Mouse (Mus musculus): ENCODE measurements around the gene Slco2b1. TPM values are rescaled to one million over a fixed set of nuclear protein-coding genes. Genes with fewer than 3 reads are reported as not detected.
A peak's percentile ranks its signal among the peaks of the same experiment; 100 is the strongest.

Gene Slco2b1
- polyA plus RNA-seq, 1 experiment from 2014 or later, result 2.9 TPM

GRCm38 (mm10) chr7:99664571-99665485 lies 46.3 kb downstream of the Slco2b1 start:
- Histone ChIP-seq H3K9me3 (ENCODE audit: low read depth, low read length) (no peaks in the 10 kb centered on the region), H3K27me3 (ENCODE audit: insufficient read depth, low read length) (no peaks in the 10 kb centered on the region), H3K36me3 (ENCODE audit: insufficient read depth) (no peaks in the 10 kb centered on the region), H3K27ac (ENCODE audit: low read depth) (peak overlapping the region; percentile 42; the same call in 1 of the 2 replicates), H3K4me1 (ENCODE audit: insufficient read depth) (no peaks in the 10 kb centered on the region; the same call in 1 of the 2 replicates), H3K4me2 (no peak overlapping the region), H3K9ac (0 out of 2 replicates have a peak overlapping the region, but pooled peaks have one; percentile 20), H3K4me3 (ENCODE audit: low read depth, low read length) (no peak overlapping the region)
- WGBS, result 25% methylated on average over 11 of the region's 11 CpGs
- no peak for TF ChIP-seq CTCF (IDR thresholded peaks at IDR 0.05; ENCODE audit: low read depth)
- peak; percentile 62 for DNase-seq
- peak; percentile 62; the same call in 1 of the 2 replicates for ATAC-seq (ENCODE audit: insufficient read depth)

DNA sequence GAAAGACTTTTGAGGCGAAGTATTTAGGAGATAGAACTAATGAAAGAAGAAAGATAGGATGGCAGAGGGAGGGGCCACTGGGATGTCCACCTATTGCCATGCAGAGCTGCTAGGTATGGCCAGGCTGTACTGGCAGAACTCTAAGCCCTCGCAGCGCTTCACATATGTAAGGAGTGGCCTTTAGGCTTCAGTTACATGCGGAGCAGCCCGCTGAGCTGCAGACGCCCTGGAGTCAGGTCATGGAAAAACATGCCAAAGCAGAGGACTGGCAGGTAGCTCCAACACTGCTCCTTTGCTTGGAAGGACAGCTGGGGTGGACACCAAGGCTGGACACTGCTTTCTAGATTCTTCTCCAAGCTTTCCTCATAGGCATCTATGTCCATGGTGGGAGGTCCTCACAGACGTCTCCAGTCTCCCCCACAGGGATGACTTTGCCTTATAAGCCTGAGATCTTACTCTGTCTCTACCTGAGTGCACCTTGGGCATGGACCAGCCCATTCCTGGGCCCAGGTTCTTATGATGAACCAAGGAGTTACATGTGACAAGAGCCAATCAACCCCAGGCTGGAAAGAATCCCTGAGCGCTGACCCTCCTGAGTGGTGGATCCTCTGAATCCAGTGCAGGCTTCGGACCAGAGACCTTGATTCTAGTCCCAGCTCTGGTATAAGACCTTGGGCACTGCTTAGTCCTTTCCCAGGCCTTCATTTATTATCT lies 47.5 kb downstream of the Slco2b1 start:
- Histone ChIP-seq H3K4me1 (ENCODE audit: insufficient read depth) (no peaks in the 10 kb centered on the region; the same call in 1 of the 2 replicates), H3K4me3 (ENCODE audit: low read depth, low read length) (no peak overlapping the region), H3K9ac (no peak overlapping the region), H3K4me2 (no peak overlapping the region), H3K27me3 (ENCODE audit: insufficient read depth, low read length) (no peaks in the 10 kb centered on the region), H3K36me3 (ENCODE audit: insufficient read depth) (no peaks in the 10 kb centered on the region), H3K9me3 (ENCODE audit: low read depth, low read length) (no peaks in the 10 kb centered on the region), H3K27ac (ENCODE audit: low read depth) (no peak overlapping the region)
- TF ChIP-seq CTCF (IDR thresholded peaks at IDR 0.05; ENCODE audit: low read depth), result no peak
- WGBS, result 81% methylated on average over 9 of the region's 9 CpGs
- ATAC-seq (ENCODE audit: insufficient read depth) (no peak), DNase-seq (no peak)

GRCm38 (mm10) chr7:99662311-99662710 lies 48.8 kb downstream of the Slco2b1 start:
- WGBS, result 62% methylated on average over 2 of the region's 2 CpGs
- no peak for TF ChIP-seq CTCF (IDR thresholded peaks at IDR 0.05; ENCODE audit: low read depth)
- DNase-seq, result no peak

GRCm38 (mm10) chr7:99661571-99662230 lies 49.4 kb downstream of the Slco2b1 start:
- no peak overlapping the region for H3K9ac ChIP-seq
- no peak overlapping the region for H3K4me2 ChIP-seq
- no peaks in the 10 kb centered on the region for H3K36me3 ChIP-seq (ENCODE audit: insufficient read depth)
- 62% methylated on average over 14 of the region's 14 CpGs for WGBS
- H3K4me1 ChIP-seq (ENCODE audit: insufficient read depth), result no peaks in the 10 kb centered on the region; the same call in 1 of the 2 replicates
- DNase-seq, result no peak
- no peak overlapping the region for H3K4me3 ChIP-seq (ENCODE audit: low read depth, low read length)
- ATAC-seq (ENCODE audit: insufficient read depth), result no peak
- TF ChIP-seq CTCF (IDR thresholded peaks at IDR 0.05; ENCODE audit: low read depth), result no peak
- H3K27me3 ChIP-seq (ENCODE audit: insufficient read depth, low read length), result 0 out of 2 replicates have a peak, but pooled peaks cover 3% of the 10 kb centered on the region
- H3K27ac ChIP-seq (ENCODE audit: low read depth), result no peak overlapping the region
- no peaks in the 10 kb centered on the region for H3K9me3 ChIP-seq (ENCODE audit: low read depth, low read length)

More at GRCm38 (mm10) chr7:99662311-99662710, 48.8 kb downstream of the Slco2b1 start:
- Histone ChIP-seq H3K9me3 (ENCODE audit: low read depth, low read length) (no peaks in the 10 kb centered on the region), H3K4me2 (no peak overlapping the region), H3K27ac (ENCODE audit: low read depth) (no peak overlapping the region), H3K4me1 (ENCODE audit: insufficient read depth) (no peaks in the 10 kb centered on the region; the same call in 1 of the 2 replicates), H3K4me3 (ENCODE audit: low read depth, low read length) (no peak overlapping the region), H3K36me3 (ENCODE audit: insufficient read depth) (no peaks in the 10 kb centered on the region), H3K27me3 (ENCODE audit: insufficient read depth, low read length) (0 out of 2 replicates have a peak, but pooled peaks cover 3% of the 10 kb centered on the region), H3K9ac (no peak overlapping the region)
- no peak for ATAC-seq (ENCODE audit: insufficient read depth)

DNA sequence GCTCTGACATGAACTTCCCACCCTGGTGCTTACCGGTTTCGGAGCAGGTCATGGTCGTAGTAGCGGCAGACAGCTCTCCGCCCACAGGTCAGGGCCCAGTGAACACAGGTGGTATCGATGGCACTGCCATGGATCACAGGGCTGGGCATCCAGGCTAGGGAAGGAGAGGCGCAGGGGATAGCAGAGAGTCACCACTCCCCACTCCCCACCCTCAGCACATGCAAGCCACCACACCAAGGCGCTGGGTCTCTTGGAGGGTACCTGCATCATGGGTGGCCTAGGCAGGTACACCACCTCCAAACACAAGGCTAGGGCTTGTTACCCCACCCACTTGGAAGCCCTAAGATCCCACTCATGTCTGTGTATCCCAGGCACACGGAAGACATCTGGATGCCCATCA lies 50.1 kb downstream of the Slco2b1 start:
- 90% methylated on average over 9 of the region's 9 CpGs for WGBS
- Histone ChIP-seq H3K9me3 (ENCODE audit: low read depth, low read length) (no peaks in the 10 kb centered on the region), H3K27me3 (ENCODE audit: insufficient read depth, low read length) (0 out of 2 replicates have a peak, but pooled peaks cover 3% of the 10 kb centered on the region), H3K4me1 (ENCODE audit: insufficient read depth) (no peaks in the 10 kb centered on the region; the same call in 1 of the 2 replicates), H3K4me3 (ENCODE audit: low read depth, low read length) (no peak overlapping the region), H3K36me3 (ENCODE audit: insufficient read depth) (no peaks in the 10 kb centered on the region), H3K9ac (no peak overlapping the region), H3K27ac (ENCODE audit: low read depth) (no peak overlapping the region), H3K4me2 (no peak overlapping the region)
- no peak for TF ChIP-seq CTCF (IDR thresholded peaks at IDR 0.05; ENCODE audit: low read depth)
- DNase-seq, result no peak
- no peak for ATAC-seq (ENCODE audit: insufficient read depth)

DNA sequence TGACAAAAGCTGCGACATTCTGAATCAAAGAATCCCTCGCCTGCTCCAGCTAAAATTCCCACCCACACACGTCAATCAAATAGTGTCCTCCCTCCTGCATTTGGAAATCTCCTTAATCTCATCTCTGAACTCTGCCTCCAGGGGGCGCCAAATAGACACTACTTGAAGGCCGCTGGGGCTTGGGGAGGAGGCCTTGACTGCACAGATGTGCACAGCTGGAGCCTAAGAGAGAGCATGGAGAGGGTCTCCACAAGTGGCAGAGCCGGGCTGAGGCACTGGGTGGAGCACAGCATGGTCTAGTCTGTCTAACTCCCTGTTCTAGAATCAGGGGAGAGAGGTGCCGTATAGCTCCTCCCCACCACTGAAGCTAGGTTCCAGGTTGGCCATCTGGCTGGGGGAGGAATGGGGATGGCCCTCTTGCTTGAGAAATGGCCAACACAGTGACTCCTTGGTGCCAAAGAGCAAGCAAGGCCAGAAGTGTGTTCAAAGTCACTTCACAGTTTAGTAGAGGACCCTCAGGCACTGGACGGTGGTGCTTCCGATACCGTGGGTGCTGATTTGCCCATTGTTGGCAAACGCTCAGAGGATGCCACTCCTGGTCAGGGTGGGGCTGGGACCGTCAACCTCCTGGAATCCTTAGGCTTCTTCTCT lies 51.6 kb downstream of the Slco2b1 start:
- WGBS, result 43% methylated on average over 12 of the region's 12 CpGs
- TF ChIP-seq CTCF (IDR thresholded peaks at IDR 0.05; ENCODE audit: low read depth), result peak; percentile 87
- ATAC-seq (ENCODE audit: insufficient read depth) (peak; percentile 95), DNase-seq (peak; percentile 94)
- Histone ChIP-seq H3K4me1 (ENCODE audit: insufficient read depth) (no peaks in the 10 kb centered on the region), H3K9ac (no peak overlapping the region), H3K4me2 (no peak overlapping the region), H3K27ac (ENCODE audit: low read depth) (no peak overlapping the region), H3K9me3 (ENCODE audit: low read depth, low read length) (no peaks in the 10 kb centered on the region), H3K4me3 (ENCODE audit: low read depth, low read length) (no peak overlapping the region), H3K27me3 (ENCODE audit: insufficient read depth, low read length) (0 out of 2 replicates have a peak, but pooled peaks cover 3% of the 10 kb centered on the region), H3K36me3 (ENCODE audit: insufficient read depth) (no peaks in the 10 kb centered on the region)
